Mouse (Mus musculus): ENCODE measurements around the gene Zfp507. TPM values are rescaled to one million over a fixed set of nuclear protein-coding genes. Genes with fewer than 3 reads are reported as not detected.

The Zfp507 gene
- 26.0 and 29.1 TPM in 2 replicates for polyA plus RNA-seq (2016; fragmentation: Nextera tagmentation; extraction: Ambion mirVana)

- peak within 1 kb of the TSS; percentile 86 for H3K27ac ChIP-seq
- peak within 1 kb of the TSS; percentile 87 for H3K4me2 ChIP-seq (replicated peaks)
- peak within 1 kb of the TSS; percentile 88 for H3K4me3 ChIP-seq
- peak; percentile 95 for ATAC-seq (ENCODE audit: low FRiP score)
- peak within 1 kb of the TSS; percentile 93 for H3K9ac ChIP-seq
- H3K9me3 ChIP-seq (replicated peaks): no peaks in the 10 kb centered on the region
- peaks cover 18% of the 10 kb centered on the region for H3K36me3 ChIP-seq
- WGBS: 21% methylated on average over 24 of the region's 26 CpGs
- H3K27me3 ChIP-seq: no peaks in the 10 kb centered on the region
- peaks cover 12% of the 10 kb centered on the region for H3K4me1 ChIP-seq
Measured at GRCm38 (mm10) chr7:35802906-35803595, at the start of gene Zfp507. TSS of gene Zfp507 (minus strand) at chr7:35803003.

DNA sequence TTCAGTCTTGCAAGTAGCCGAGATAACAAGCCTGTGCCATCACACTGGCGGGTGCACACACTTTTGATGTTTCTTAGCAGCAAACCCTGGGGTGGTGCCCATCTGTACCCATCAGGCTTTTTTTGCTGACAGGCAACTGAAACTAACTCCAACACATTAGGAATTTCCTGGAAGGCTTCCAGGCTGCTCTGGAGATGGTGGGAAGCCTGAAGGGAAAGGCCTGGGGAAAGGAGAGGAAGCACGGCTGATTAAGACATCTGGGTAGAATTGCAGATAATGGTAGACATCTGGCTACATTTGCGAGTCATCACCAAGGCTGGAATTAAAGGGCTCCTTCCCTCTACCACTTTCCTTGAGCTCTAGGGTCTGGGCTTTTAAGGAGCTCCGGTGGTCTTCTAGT, 47.6 kb upstream of the Zfp507 start:
- ATAC-seq (ENCODE audit: low FRiP score): no peak
- H3K4me3 ChIP-seq: no peak overlapping the region
- no peak overlapping the region for H3K27ac ChIP-seq
- H3K9me3 ChIP-seq (replicated peaks): no peaks in the 10 kb centered on the region
- no peaks in the 10 kb centered on the region for H3K4me1 ChIP-seq
- WGBS: 79% methylated on average over 5 of the region's 5 CpGs
- H3K4me2 ChIP-seq (replicated peaks): no peak overlapping the region
- no peaks in the 10 kb centered on the region for H3K27me3 ChIP-seq
- no peak overlapping the region for H3K9ac ChIP-seq
- no peaks in the 10 kb centered on the region for H3K36me3 ChIP-seq

- H3K9me3 ChIP-seq (replicated peaks): no peaks in the 10 kb centered on the region
- H3K36me3 ChIP-seq: no peaks in the 10 kb centered on the region
- H3K9ac ChIP-seq: no peak overlapping the region
- WGBS: 52% methylated on average over 14 of the region's 14 CpGs
- no peak for ATAC-seq (ENCODE audit: low FRiP score)
- no peak overlapping the region for H3K4me3 ChIP-seq
- H3K27me3 ChIP-seq: no peaks in the 10 kb centered on the region
- no peak overlapping the region for H3K4me2 ChIP-seq (replicated peaks)
- H3K4me1 ChIP-seq: no peaks in the 10 kb centered on the region
- H3K27ac ChIP-seq: no peak overlapping the region
Measured at GRCm38 (mm10) chr7:35848526-35848925, 45.7 kb upstream of the Zfp507 start.

DNA sequence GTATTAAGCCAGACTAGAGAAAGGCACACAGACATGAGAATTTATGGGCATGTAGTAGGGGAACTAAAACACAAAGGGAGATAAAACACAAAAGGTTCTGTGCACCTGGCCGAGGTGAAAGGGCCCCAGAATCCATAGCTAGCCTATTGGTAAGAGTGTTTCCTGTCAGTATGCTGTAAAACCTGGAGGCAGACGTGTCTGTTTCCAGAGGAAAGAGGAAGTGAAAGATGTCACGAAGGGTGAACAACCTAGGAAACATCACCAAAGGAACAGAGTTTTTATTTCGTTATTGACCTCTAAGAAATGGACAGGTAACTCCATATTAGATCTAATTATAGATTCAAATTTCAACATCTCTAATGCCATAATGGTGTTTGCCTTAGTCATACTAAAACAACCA, 37.7 kb upstream of the Zfp507 start:
- H3K36me3 ChIP-seq: no peaks in the 10 kb centered on the region
- H3K4me2 ChIP-seq (replicated peaks): no peak overlapping the region
- no peak overlapping the region for H3K27ac ChIP-seq
- no peak overlapping the region for H3K9ac ChIP-seq
- WGBS: 75% methylated on average over 4 of the region's 4 CpGs
- ATAC-seq (ENCODE audit: low FRiP score): no peak
- no peaks in the 10 kb centered on the region for H3K27me3 ChIP-seq
- no peaks in the 10 kb centered on the region for H3K4me1 ChIP-seq
- H3K4me3 ChIP-seq: no peak overlapping the region
- no peaks in the 10 kb centered on the region for H3K9me3 ChIP-seq (replicated peaks)

DNA sequence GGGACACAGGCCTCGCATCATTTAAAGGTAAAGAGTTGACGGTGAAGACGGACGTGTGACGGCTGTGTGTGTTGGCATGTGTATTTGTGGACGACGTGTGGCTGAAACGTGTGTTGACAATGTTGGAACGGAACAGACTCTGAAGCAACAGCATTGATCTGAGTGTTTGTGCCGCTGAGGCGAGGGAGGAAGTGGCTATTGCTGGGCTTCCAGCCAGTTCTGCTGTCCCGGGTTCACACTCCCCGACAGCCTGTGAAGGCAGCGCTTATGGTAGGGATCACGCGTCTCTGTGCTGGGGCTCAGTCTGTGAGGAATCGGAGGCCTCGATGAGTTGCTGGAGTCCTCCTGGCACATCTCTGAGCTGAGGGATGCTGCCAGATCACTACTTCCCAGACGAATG, 34.0 kb upstream of the Zfp507 start:
- ATAC-seq (ENCODE audit: low FRiP score): no peak
- Histone ChIP-seq H3K4me1 (no peaks in the 10 kb centered on the region), H3K4me3 (no peak overlapping the region), H3K4me2 (replicated peaks) (no peak overlapping the region), H3K36me3 (no peaks in the 10 kb centered on the region), H3K9me3 (replicated peaks) (no peaks in the 10 kb centered on the region), H3K27me3 (no peaks in the 10 kb centered on the region), H3K9ac (no peak overlapping the region), H3K27ac (no peak overlapping the region)
- WGBS: 82% methylated on average over 19 of the region's 19 CpGs

DNA sequence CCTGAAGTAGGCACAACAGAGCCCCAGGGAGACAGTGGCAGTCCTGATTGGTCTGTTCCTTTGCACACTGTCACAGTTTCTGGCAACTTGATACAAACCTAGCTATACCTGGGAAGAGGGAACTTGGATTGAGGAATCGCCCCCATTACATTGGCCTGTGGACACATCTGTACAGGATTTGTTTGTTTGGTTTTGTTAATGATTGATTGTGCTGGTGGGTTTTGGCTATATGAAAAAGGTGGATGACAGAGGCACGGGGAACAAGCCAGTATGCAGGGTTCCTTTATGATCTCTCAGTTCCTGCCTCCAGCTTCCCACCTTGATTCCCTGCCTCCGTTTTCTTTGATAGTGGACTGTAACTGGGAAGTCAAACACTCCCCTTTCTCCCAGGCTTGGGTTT, 33.6 kb upstream of the Zfp507 start:
- no peaks in the 10 kb centered on the region for H3K36me3 ChIP-seq
- H3K9me3 ChIP-seq (replicated peaks): no peaks in the 10 kb centered on the region
- no peak overlapping the region for H3K27ac ChIP-seq
- 85% methylated on average over 3 of the region's 3 CpGs for WGBS
- no peaks in the 10 kb centered on the region for H3K4me1 ChIP-seq
- no peak overlapping the region for H3K4me2 ChIP-seq (replicated peaks)
- no peak overlapping the region for H3K4me3 ChIP-seq
- H3K9ac ChIP-seq: no peak overlapping the region
- no peaks in the 10 kb centered on the region for H3K27me3 ChIP-seq
- ATAC-seq (ENCODE audit: low FRiP score): no peak

- no peaks in the 10 kb centered on the region for H3K36me3 ChIP-seq
- ATAC-seq (ENCODE audit: low FRiP score): no peak
- H3K27me3 ChIP-seq: no peaks in the 10 kb centered on the region
- H3K27ac ChIP-seq: no peak overlapping the region
- no peak overlapping the region for H3K4me3 ChIP-seq
- no peak overlapping the region for H3K4me2 ChIP-seq (replicated peaks)
- H3K9me3 ChIP-seq (replicated peaks): no peaks in the 10 kb centered on the region
- H3K9ac ChIP-seq: no peak overlapping the region
- 88% methylated on average over 7 of the region's 7 CpGs for WGBS
- no peaks in the 10 kb centered on the region for H3K4me1 ChIP-seq
Measured at GRCm38 (mm10) chr7:35830119-35830518, 27.3 kb upstream of the Zfp507 start.

- H3K9ac ChIP-seq: no peak overlapping the region
- no peak overlapping the region for H3K4me2 ChIP-seq (replicated peaks)
- H3K27ac ChIP-seq: no peak overlapping the region
- H3K9me3 ChIP-seq (replicated peaks): no peaks in the 10 kb centered on the region
- no peaks in the 10 kb centered on the region for H3K27me3 ChIP-seq
- WGBS: 87% methylated on average over 12 of the region's 12 CpGs
- no peak overlapping the region for H3K4me3 ChIP-seq
- no peaks in the 10 kb centered on the region for H3K4me1 ChIP-seq
- ATAC-seq (ENCODE audit: low FRiP score): no peak
- H3K36me3 ChIP-seq: no peaks in the 10 kb centered on the region
Measured at GRCm38 (mm10) chr7:35823906-35824305, 21.1 kb upstream of the Zfp507 start.

- H3K4me1 ChIP-seq: no peaks in the 10 kb centered on the region
- H3K36me3 ChIP-seq: no peaks in the 10 kb centered on the region
- no peak for ATAC-seq (ENCODE audit: low FRiP score)
- no peaks in the 10 kb centered on the region for H3K9me3 ChIP-seq (replicated peaks)
- H3K4me3 ChIP-seq: no peak overlapping the region
- WGBS: 89% methylated on average over 17 of the region's 17 CpGs
- no peak overlapping the region for H3K4me2 ChIP-seq (replicated peaks)
- H3K27ac ChIP-seq: no peak overlapping the region
- no peaks in the 10 kb centered on the region for H3K27me3 ChIP-seq
- H3K9ac ChIP-seq: no peak overlapping the region
Measured at GRCm38 (mm10) chr7:35822320-35822719, 19.5 kb upstream of the Zfp507 start.

DNA sequence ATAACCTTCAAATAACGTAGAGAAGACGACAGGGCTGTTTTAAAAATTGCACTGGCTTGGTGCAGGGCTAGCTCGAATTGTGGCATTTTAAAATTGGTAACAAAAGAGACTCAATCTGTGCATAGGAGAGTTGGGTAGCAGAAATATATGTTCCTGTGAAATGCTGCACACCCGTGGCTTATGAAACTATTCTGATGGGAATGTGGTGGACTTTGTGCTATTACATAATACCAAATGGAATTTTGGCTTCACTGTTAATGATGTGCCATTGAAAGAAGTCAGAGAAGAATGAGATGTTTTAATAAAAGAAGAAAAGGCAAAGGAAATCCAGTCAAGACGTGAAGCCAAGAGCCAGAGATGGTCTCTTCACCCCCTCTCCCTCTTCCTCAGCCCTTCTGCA, 18.6 kb upstream of the Zfp507 start:
- no peak for ATAC-seq (ENCODE audit: low FRiP score)
- Histone ChIP-seq H3K4me3 (no peak overlapping the region), H3K36me3 (no peaks in the 10 kb centered on the region), H3K4me2 (replicated peaks) (no peak overlapping the region), H3K27ac (no peak overlapping the region), H3K9ac (no peak overlapping the region), H3K27me3 (no peaks in the 10 kb centered on the region), H3K9me3 (replicated peaks) (no peaks in the 10 kb centered on the region), H3K4me1 (no peaks in the 10 kb centered on the region)
- WGBS: 84% methylated on average over 5 of the region's 5 CpGs

- no peak overlapping the region for H3K27ac ChIP-seq
- H3K4me1 ChIP-seq: no peaks in the 10 kb centered on the region
- no peaks in the 10 kb centered on the region for H3K9me3 ChIP-seq (replicated peaks)
- H3K4me2 ChIP-seq (replicated peaks): no peak overlapping the region
- no peaks in the 10 kb centered on the region for H3K27me3 ChIP-seq
- no peak for ATAC-seq (ENCODE audit: low FRiP score)
- no peak overlapping the region for H3K4me3 ChIP-seq
- H3K36me3 ChIP-seq: no peaks in the 10 kb centered on the region
- H3K9ac ChIP-seq: no peak overlapping the region
- WGBS: 88% methylated on average over 4 of the region's 4 CpGs
Measured at GRCm38 (mm10) chr7:35819486-35819885, 16.7 kb upstream of the Zfp507 start.

DNA sequence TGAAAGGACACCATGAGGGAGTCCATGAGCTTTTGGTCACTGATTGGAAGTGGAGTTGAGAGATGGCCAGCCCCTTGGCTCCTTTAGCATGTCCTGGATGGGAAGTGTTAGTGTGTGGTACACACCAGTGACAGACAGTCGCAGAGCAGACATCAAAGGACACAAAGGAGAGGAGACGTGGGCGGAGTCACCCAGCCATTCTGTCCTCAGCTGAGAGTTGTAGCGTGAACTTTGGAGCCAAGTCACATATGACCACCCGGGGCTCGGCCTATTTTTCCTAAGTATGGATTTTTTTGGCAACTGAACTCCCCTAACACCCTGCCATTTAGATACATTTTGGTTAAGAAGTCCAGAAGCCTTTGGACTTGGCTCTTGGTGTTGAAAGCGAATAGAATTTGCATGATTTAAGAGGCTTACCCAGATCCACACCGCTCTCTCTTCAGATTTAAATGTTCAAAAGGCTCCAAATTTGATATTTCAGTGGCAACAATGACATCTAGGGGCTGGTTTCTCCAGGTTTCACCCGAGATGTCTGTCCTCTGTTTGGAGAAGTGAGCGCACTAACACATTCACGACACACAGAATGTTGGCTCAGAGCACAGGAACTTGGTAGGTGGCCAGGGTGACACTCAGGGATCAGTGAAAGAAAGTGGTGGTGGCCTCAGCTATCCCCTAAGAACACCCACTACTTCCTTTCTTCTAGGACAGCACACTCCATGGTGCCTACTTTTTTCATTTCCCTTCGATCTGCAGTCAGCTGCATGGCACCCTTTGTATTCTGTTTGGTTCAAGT, 12.2 kb upstream of the Zfp507 start:
- ATAC-seq (ENCODE audit: low FRiP score): no peak

GRCm38 (mm10) chr7:35813306-35813705, 10.5 kb upstream of the Zfp507 start:
- Histone ChIP-seq H3K36me3 (no peaks in the 10 kb centered on the region), H3K4me2 (replicated peaks) (no peak overlapping the region), H3K27me3 (no peaks in the 10 kb centered on the region), H3K9ac (no peak overlapping the region), H3K9me3 (replicated peaks) (no peaks in the 10 kb centered on the region), H3K27ac (no peak overlapping the region), H3K4me1 (no peaks in the 10 kb centered on the region), H3K4me3 (no peak overlapping the region)
- 87% methylated on average over 11 of the region's 11 CpGs for WGBS
- no peak for ATAC-seq (ENCODE audit: low FRiP score)

More for the DNA sequence above, 12.2 kb upstream of the Zfp507 start:
- WGBS: 81% methylated on average over 12 of the region's 12 CpGs
- Histone ChIP-seq H3K4me3 (no peak overlapping the region), H3K27me3 (no peaks in the 10 kb centered on the region), H3K36me3 (no peaks in the 10 kb centered on the region), H3K9me3 (replicated peaks) (no peaks in the 10 kb centered on the region), H3K9ac (no peak overlapping the region), H3K4me2 (replicated peaks) (no peak overlapping the region), H3K4me1 (no peaks in the 10 kb centered on the region), H3K27ac (no peak overlapping the region)

Measured in hindbrain, embryonic 12.5 days (tissue).